Mouse (Mus musculus) MEL (cell line): Measurements from ENCODE around the gene Ass1. TPM values are rescaled to one million over a fixed set of nuclear protein-coding genes. Genes with fewer than 3 reads are reported as not detected.

Experiments
- DNase-seq: peaks from one replicate; pipeline ENCODE4 v3.0.0; 2011; ENCODE audit warnings: low read depth, low spot score
- H3K27ac ChIP-seq: 2 replicates; pipeline ENCODE4 v1.5.1; 2012; ENCODE audit warnings: low read depth, mild to moderate bottlenecking, control low read depth, low read length, moderate library complexity; ENCODE audit not compliant: control insufficient read depth
- H3K27me3 ChIP-seq, 2 experiments: fragments of 150-350 bp in 1 of 2; sonication (generic) in 1 of 2; 2 replicates each; pipeline ENCODE4 v1.6.1; 2012; ENCODE audit warnings: low read length in 2 of 2, mild to moderate bottlenecking in 2 of 2, improper control_type of control experiment in 1 of 2, moderate library complexity in 1 of 2; ENCODE audit not compliant: insufficient read depth in 2 of 2, control insufficient read depth in 1 of 2
- H3K36me3 ChIP-seq, 2 experiments: 2 replicates each; pipeline ENCODE4 v1.6.1; 2012 to 2014; ENCODE audit warnings: low read length in 2 of 2, improper control_type of control experiment in 1 of 2, inconsistent platforms in 1 of 2, mild to moderate bottlenecking in 1 of 2; ENCODE audit not compliant: insufficient read depth in 2 of 2, control insufficient read depth in 1 of 2
- H3K4me1 ChIP-seq, 2 experiments: fragments of 150-350 bp in 1 of 2; sonication (generic) in 1 of 2; 2 replicates each; pipeline ENCODE4 v1.6.1; 2012; ENCODE audit warnings: low read length in 2 of 2, improper control_type of control experiment in 1 of 2, mild to moderate bottlenecking in 1 of 2; ENCODE audit not compliant: insufficient read depth in 2 of 2, control insufficient read depth in 1 of 2
- H3K4me3 ChIP-seq, 2 experiments: fragments of 150-350 bp in 1 of 2; sonication (generic) in 1 of 2; 2 replicates each; pipeline ENCODE4 v1.5.1; 2012; ENCODE audit warnings: low read depth in 2 of 2, low read length in 2 of 2, mild to moderate bottlenecking in 2 of 2, moderate library complexity in 2 of 2, control low read depth in 1 of 2, improper control_type of control experiment in 1 of 2; ENCODE audit not compliant: control insufficient read depth in 1 of 2, insufficient read depth in 1 of 2
- H3K79me2 ChIP-seq: 2 replicates; pipeline ENCODE4 v1.6.1; 2012; ENCODE audit warnings: mild to moderate bottlenecking, low read length, moderate library complexity; ENCODE audit not compliant: control insufficient read depth, poor library complexity, insufficient read depth
- H3K9ac ChIP-seq: 2 replicates; pipeline ENCODE4 v1.6.1; 2012; ENCODE audit warnings: low read depth, mild to moderate bottlenecking, control low read depth, low read length, moderate library complexity; ENCODE audit not compliant: control insufficient read depth, poor library complexity, severe bottlenecking
- H3K9me3 ChIP-seq: fragments of 150-350 bp; sonication (generic); replicated peaks from 2 replicates; pipeline ENCODE4 v1.6.1; 2012; ENCODE audit warnings: mild to moderate bottlenecking, low read length, improper control_type of control experiment, moderate library complexity; ENCODE audit not compliant: insufficient read depth
- BHLHE40 ChIP-seq: IDR thresholded peaks from 2 replicates; pipeline ENCODE4 v1.6.1; 2012; ENCODE audit warnings: low read depth, mild to moderate bottlenecking, inconsistent platforms, low read length, improper control_type of control experiment, borderline replicate concordance
- CHD2 ChIP-seq: IDR thresholded peaks from 2 replicates; pipeline ENCODE4 v1.6.1; 2011; ENCODE audit warnings: low read length, improper control_type of control experiment
- CTCF ChIP-seq, 3 experiments: IDR thresholded peaks in 2 of 3; conservative IDR thresholded peaks in 1 of 3; 2 replicates each; pipeline ENCODE4 v1.5.1; 2011 to 2012; ENCODE audit warnings: low read length in 3 of 3, low read depth in 2 of 3, mild to moderate bottlenecking in 2 of 3, improper control_type of control experiment in 1 of 3, inconsistent platforms in 1 of 3, mixed read lengths in 1 of 3, moderate library complexity in 1 of 3; ENCODE audit not compliant: control insufficient read depth in 1 of 3, insufficient read depth in 1 of 3, poor library complexity in 1 of 3, severe bottlenecking in 1 of 3
- ELF1 ChIP-seq: IDR thresholded peaks from 2 replicates; pipeline ENCODE4 v1.6.1; 2014; ENCODE audit warnings: low read depth, mild to moderate bottlenecking, inconsistent platforms, low read length, improper control_type of control experiment, moderate library complexity
- HCFC1 ChIP-seq: IDR thresholded peaks from 2 replicates; pipeline ENCODE4 v1.6.1; 2012; ENCODE audit warnings: low read depth, mild to moderate bottlenecking, inconsistent platforms, low read length, improper control_type of control experiment, moderate library complexity
- JUND ChIP-seq: IDR thresholded peaks from 2 replicates; pipeline ENCODE4 v1.6.1; 2011; ENCODE audit warnings: low read depth, mild to moderate bottlenecking, improper control_type of control experiment, low read length
- MAFK ChIP-seq: IDR thresholded peaks from 2 replicates; pipeline ENCODE4 v1.6.1; 2011; ENCODE audit warnings: low read depth, mild to moderate bottlenecking, low read length, improper control_type of control experiment, borderline replicate concordance
- MAZ ChIP-seq: IDR thresholded peaks from 2 replicates; pipeline ENCODE4 v1.6.1; 2012; ENCODE audit warnings: low read depth, mild to moderate bottlenecking, inconsistent platforms, low read length, improper control_type of control experiment
- MXI1 ChIP-seq: IDR thresholded peaks from 2 replicates; pipeline ENCODE4 v1.6.1; 2011; ENCODE audit warnings: mild to moderate bottlenecking, low read depth, low read length, improper control_type of control experiment
- MYB ChIP-seq: IDR thresholded peaks from 2 replicates; pipeline ENCODE4 v1.6.1; 2011; ENCODE audit warnings: mild to moderate bottlenecking, low read depth, low read length, improper control_type of control experiment
- NRF1 ChIP-seq: IDR thresholded peaks from 2 replicates; pipeline ENCODE4 v1.6.1; 2014; ENCODE audit warnings: low read depth, mild to moderate bottlenecking, inconsistent platforms, low read length, improper control_type of control experiment, moderate library complexity; ENCODE audit not compliant: poor library complexity, insufficient read depth, severe bottlenecking
- POLR2A ChIP-seq, 2 experiments: IDR thresholded peaks; 2 replicates each; pipeline ENCODE4 v1.6.1; 2011 to 2012; ENCODE audit warnings: low read length in 2 of 2, mild to moderate bottlenecking in 2 of 2, control low read depth in 1 of 2, improper control_type of control experiment in 1 of 2, low read depth in 1 of 2, moderate library complexity in 1 of 2; ENCODE audit not compliant: control insufficient read depth in 1 of 2, insufficient read depth in 1 of 2, poor library complexity in 1 of 2
- POLR2AphosphoS5 ChIP-seq: IDR thresholded peaks from 2 replicates; pipeline ENCODE4 v1.6.1; 2012; ENCODE audit warnings: low read depth, borderline replicate concordance, mild to moderate bottlenecking, inconsistent platforms, low read length, moderate library complexity, mixed read lengths
- RAD21 ChIP-seq: IDR thresholded peaks from 2 replicates; pipeline ENCODE4 v1.6.1; 2011; ENCODE audit warnings: mild to moderate bottlenecking, low read depth, low read length, improper control_type of control experiment
- RCOR1 ChIP-seq: IDR thresholded peaks from 2 replicates; pipeline ENCODE4 v1.6.1; 2012; ENCODE audit warnings: low read depth, mild to moderate bottlenecking, inconsistent platforms, low read length, improper control_type of control experiment
- SIN3A ChIP-seq: IDR thresholded peaks from 2 replicates; pipeline ENCODE4 v1.6.1; 2012; ENCODE audit warnings: low read length, improper control_type of control experiment, inconsistent platforms
- SMC3 ChIP-seq: IDR thresholded peaks from 2 replicates; pipeline ENCODE4 v1.6.1; 2011; ENCODE audit warnings: low read depth, low read length, improper control_type of control experiment
- TCF12 ChIP-seq: IDR thresholded peaks from 2 replicates; pipeline ENCODE4 v1.6.1; 2014; ENCODE audit warnings: low read depth, mild to moderate bottlenecking, inconsistent platforms, low read length, improper control_type of control experiment, moderate library complexity
- UBTF ChIP-seq: IDR thresholded peaks from 2 replicates; pipeline ENCODE4 v1.6.1; 2012; ENCODE audit warnings: low read depth, mild to moderate bottlenecking, inconsistent platforms, low read length, improper control_type of control experiment, moderate library complexity, borderline replicate concordance; ENCODE audit not compliant: insufficient read depth
- ZKSCAN1 ChIP-seq: IDR thresholded peaks from 2 replicates; pipeline ENCODE4 v1.6.1; 2012; ENCODE audit warnings: low read depth, mild to moderate bottlenecking, inconsistent platforms, low read length, improper control_type of control experiment, moderate library complexity
- ZMIZ1 ChIP-seq: IDR thresholded peaks from 2 replicates; pipeline ENCODE4 v1.6.1; 2012; ENCODE audit warnings: low read depth, mild to moderate bottlenecking, inconsistent platforms, low read length, improper control_type of control experiment, moderate library complexity
- ZNF384 ChIP-seq: IDR thresholded peaks from 2 replicates; pipeline ENCODE4 v1.6.1; 2012; ENCODE audit warnings: low read depth, mild to moderate bottlenecking, inconsistent platforms, low read length, improper control_type of control experiment
- polyA plus RNA-seq, 2 experiments: library from polyadenylated mRNA; stranded (reverse) in 1 of 2; unstranded in 1 of 2; fragments of >175 nt in 1 of 2; fragments of >200 nt in 1 of 2; gene quantifications; 2 replicates each; pipeline versions ENCODE4 v1.2.1 to v1.2.4; 2012; ENCODE audit warnings: low replicate concordance in 2 of 2, low read depth in 1 of 2; ENCODE audit not compliant: insufficient read length in 2 of 2, insufficient read depth in 1 of 2, missing spikeins in 1 of 2
- total RNA-seq: library from RNA; depleted of rRNA; stranded (reverse); fragments of 300-350 nt; gene quantifications from 2 replicates; pipeline ENCODE4 v1.2.3, GENCODE M21; 2012

Ass1 gene
- total and polyA plus RNA-seq, 3 experiments, result 45.0 to 88.0 TPM; not detected in 1

DNA sequence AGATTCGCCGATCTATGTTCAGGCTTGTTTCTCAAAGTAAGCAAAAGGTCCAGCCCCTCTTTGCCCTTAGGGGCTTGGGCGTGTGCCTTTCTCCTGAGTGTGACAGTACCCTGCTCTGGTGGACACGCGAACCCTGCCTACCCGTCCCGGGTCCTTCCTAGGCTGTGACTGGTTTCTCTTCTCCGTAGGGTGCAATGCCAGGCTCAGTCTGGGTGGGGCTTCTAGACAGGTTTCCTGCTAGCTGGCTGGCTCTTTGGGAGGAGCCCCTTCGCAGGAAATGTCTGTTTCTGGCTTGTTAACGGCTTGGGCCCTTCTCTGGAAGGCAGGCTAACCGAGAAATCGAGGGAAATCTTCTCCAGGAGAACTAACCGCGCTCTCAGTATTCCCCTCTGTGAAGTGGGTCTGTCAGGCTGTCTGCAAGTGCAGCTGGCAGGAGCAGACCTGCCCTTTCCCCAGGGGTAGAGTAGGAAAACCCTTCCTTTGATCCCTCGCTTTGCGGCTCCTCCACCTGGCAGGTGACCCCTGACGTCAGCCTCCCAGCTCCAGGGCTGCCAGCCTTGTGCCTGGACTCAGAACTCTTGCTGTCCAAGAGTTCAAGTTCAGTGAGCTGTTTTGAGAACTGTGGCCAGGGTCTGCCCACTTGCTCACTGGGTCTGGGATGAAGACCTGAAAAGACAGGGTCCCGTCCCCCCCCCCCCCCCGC, 827 bp downstream of the Ass1 start:
- no peaks in the 10 kb centered on the region for H3K79me2 ChIP-seq
- H3K9ac ChIP-seq, result peak overlapping the region; percentile 71
- H3K4me3 ChIP-seq, result peak overlapping the region; percentile 64 to 91
- H3K9me3 ChIP-seq, result no peaks in the 10 kb centered on the region
- peaks cover 2 to 3% of the 10 kb centered on the region in 2 experiments; a peak in 3 of 4 replicates for H3K4me1 ChIP-seq
- no peaks in the 10 kb centered on the region for H3K27me3 ChIP-seq
- no peaks in the 10 kb centered on the region for H3K36me3 ChIP-seq
- peak; percentile 73 for DNase-seq
- TF ChIP-seq MAFK (no peak), POLR2A (IDR thresholded peaks at IDR 0.05; ENCODE audit: control insufficient read depth in 1 of 2, insufficient read depth in 1 of 2, low read depth in 1 of 2, low read length in 2 of 2, poor library complexity in 1 of 2) (0 out of 4 replicates have a peak, but pooled peaks of 1 of the 2 experiments have one; percentile 31), HCFC1 (no peak), NRF1 (no peak), TCF12 (0 out of 2 replicates have a peak, but pooled peaks have one; percentile 17)
- H3K27ac ChIP-seq, result 0 out of 2 replicates have a peak overlapping the region, but pooled peaks have one; percentile 10

DNA sequence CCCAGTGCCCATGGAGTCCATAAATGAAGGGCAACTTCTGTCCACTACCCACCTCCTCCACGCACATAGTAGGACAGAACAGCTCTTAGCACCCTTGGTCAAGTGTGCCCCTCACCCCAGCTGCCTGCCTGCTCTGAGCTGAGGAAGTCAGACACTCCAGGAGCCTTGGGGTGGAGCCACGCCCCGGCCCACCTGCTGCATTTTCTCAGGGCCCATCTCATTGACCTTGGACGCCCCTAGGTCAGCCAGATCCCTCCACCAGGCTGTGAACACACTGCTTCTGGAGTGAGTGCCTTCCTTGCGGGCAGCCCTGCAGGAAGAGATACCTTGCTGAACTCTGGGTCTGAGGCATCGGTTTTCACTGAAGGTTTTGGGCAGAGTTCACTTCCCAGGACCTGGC, 1.6 kb downstream of the Ass1 start:
- no peak for TF ChIP-seq BHLHE40
- peak; percentile 69 for TF ChIP-seq ZKSCAN1
- TF ChIP-seq MAFK, result no peak
- no peak for TF ChIP-seq HCFC1
- no peak for TF ChIP-seq MAZ
- Histone ChIP-seq H3K36me3 (no peaks in the 10 kb centered on the region), H3K9ac (no peak overlapping the region), H3K27me3 (no peaks in the 10 kb centered on the region), H3K9me3 (no peaks in the 10 kb centered on the region), H3K27ac (no peak overlapping the region), H3K4me3 (no peak overlapping the region), H3K4me1 (peaks cover 2 to 3% of the 10 kb centered on the region in 2 experiments; a peak in 3 of 4 replicates), H3K79me2 (no peaks in the 10 kb centered on the region)
- DNase-seq, result no peak

- no peaks in the 10 kb centered on the region for H3K27me3 ChIP-seq
- H3K36me3 ChIP-seq, result no peaks in the 10 kb centered on the region
- H3K79me2 ChIP-seq, result no peaks in the 10 kb centered on the region
- H3K9me3 ChIP-seq, result no peaks in the 10 kb centered on the region
- H3K4me3 ChIP-seq, result no peak overlapping the region
- H3K27ac ChIP-seq, result no peak overlapping the region
- H3K9ac ChIP-seq, result no peak overlapping the region
- H3K4me1 ChIP-seq, result peaks cover 2 to 3% of the 10 kb centered on the region in 2 experiments; a peak in 3 of 4 replicates
- peak; percentile 79 for DNase-seq
- TF ChIP-seq MYB (no peak), ZNF384 (no peak), SMC3 (peak; percentile 86), ZMIZ1 (no peak), UBTF (no peak), POLR2AphosphoS5 (no peak), JUND (no peak), NRF1 (no peak), BHLHE40 (no peak), TCF12 (no peak), SIN3A (peak; percentile 40; the same call in 1 of the 2 replicates), RCOR1 (no peak), RAD21 (peak; percentile 55), ELF1 (no peak), MXI1 (no peak), CHD2 (no peak), HCFC1 (no peak), POLR2A (IDR thresholded peaks at IDR 0.05; ENCODE audit: control insufficient read depth in 1 of 2, insufficient read depth in 1 of 2, low read depth in 1 of 2, low read length in 2 of 2, poor library complexity in 1 of 2) (no peak), CTCF (IDR thresholded peaks at IDR 0.05 in 2 of 3, conservative IDR thresholded peaks at IDR 0.05 in 1 of 3; ENCODE audit: control insufficient read depth in 1 of 3, insufficient read depth in 1 of 3, low read depth in 2 of 3, low read length in 3 of 3, poor library complexity in 1 of 3, severe bottlenecking in 1 of 3) (peak; percentile 41 to 93 (median 89))
Measured at GRCm38 (mm10) chr2:31472406-31473065, 2.5 kb downstream of the Ass1 start.
